Mouse (Mus musculus): ENCODE results near the gene Cct5.
A peak's percentile ranks its signal among the peaks of the same experiment; 100 is the strongest.

The Cct5 gene

DNA sequence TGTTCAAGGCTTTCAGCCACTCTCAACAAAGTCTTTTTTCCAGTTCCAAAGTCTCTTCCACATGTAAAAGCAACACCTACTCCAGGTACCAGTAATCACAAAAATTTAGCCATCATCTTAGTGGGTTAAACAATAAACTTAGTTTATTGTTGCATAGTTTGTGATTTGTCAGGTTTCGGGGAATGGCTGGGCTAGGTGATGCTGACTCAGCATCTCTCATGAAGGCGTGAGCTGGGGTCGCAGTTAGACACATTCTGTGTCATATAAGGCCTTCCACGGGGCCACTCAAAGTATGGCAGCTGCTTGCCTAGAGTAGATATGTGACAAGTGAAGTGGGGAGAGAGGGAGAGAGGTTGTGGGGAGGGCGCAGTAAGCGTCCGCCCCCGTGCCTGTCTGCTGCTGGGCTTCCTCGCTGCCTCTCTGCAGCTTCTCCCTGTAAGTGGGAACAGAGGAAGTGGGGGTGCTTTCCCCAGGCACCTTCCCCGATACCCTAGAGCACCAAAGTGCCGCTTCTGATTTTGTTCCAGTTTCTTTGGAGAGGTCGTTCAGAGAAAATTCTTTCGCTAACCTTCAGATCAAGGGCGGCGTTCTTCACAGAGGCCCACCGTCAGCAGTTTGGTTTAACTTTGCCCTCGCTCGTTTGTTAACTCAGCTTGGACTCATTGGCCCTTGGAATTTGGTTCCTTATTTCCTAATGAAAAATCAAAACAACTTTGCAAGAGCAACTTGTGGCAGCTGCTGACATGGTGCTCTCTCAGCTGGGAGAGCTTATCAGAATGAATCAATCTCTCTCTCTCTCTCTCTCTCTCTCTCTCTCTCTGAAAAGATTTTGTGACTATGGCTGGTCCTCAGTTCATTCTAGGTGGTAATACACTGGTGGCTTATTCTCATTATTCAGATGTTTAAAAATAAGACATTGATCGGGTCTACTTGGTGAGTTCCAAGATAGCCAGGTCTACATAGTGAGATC is 37.7 kb downstream of the Cct5 start:
- peak; percentile 73 for DNase-seq

DNA sequence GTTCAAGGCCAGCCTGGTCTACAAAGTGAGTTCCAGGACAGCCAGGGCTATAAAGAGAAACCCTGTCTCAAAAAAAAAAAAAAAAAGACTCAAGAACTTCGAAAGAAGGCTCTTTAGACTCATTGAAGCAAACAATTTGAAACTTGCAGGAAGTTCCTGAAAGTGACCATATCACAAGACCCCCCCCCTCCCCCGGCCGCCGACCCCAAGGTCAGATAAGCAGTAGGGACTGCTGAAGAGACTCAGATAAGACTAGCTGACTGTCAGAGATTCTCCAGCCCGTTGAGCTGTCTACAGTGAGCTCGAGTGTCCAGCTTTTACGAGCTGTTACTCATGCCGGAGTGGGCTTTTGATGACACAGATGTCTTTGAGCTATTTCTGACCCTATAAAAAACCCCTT is 38.8 kb downstream of the Cct5 start:
- no peak for DNase-seq

DNA sequence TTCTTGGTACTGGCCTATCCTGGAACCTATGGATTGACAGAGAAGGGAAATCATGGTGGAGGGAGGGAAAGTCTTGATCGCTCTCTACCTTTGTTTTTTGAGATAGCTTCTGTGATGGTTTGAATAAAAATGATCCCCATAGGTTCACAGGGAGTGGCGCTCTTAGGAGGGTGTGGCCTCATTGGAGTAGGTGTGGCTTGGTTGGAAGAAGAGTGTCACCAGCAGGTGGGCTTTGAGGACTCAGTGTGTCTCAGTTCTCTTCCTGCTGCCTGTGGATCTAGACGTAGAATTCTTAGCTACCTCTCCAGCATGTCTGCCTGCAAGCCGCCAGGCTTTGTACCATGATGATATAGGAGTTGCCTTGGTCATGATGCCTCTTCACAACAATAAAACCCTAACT is 39.6 kb downstream of the Cct5 start:
- DNase-seq, result no peak

DNA sequence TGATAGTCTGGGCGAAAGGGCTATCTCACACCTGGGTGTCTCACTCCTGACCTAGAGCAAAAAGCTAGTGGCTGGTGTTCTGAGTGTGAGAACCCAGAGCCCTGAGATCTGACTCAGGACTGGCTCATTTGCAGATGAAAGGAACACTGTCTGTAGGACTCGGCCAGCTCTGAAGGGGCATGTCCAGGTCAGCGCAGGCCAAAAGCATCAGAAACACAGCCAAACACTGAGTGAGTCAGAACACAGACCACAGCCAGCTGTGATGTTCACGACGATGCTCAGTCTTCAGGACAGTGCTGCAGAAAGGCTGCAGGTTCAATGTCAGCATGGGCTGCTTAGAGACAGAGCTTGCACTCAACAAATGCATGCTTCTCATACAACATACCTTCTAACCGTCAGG is 40.2 kb downstream of the Cct5 start:
- no peak for DNase-seq

DNA sequence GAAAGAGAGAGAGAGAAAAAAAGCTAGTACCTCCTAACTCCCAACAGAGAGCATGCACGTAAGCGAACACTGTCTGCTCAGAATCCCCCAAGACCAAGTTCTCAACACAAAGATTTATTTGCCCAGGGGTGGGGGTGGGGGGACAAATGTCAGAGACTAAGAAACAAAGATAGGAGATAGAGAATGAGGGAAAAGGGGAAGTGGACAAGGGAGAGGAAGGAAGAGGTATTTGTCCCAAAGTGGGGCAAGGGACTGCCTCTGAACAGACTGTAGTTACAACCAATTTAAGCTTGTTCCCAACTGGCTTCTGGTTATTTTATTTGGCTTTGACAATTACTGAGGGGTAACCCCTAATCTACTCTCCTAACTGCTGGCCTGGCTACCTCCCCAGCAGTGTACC is 46.7 kb downstream of the Cct5 start:
- DNase-seq, result no peak

DNA sequence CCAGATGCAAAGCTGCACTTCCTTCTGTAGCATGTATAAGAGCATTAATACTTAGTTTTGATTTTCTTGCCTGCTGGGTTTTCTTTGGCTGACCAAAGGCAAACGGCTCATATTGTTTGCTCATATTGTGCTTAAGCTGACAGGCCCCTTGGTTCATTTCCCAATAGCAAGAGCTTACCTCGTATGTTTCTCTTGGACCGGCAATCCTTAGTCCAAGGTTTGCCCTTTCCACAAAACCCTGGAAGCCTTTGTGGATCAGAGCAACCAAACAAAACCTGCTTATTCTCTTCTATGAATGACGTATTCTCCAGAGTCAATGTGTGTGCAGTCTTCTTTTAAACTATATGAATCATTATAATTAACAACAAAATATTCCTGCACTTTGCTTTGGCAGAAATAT is 51.2 kb downstream of the Cct5 start:
- DNase-seq, result no peak

DNA sequence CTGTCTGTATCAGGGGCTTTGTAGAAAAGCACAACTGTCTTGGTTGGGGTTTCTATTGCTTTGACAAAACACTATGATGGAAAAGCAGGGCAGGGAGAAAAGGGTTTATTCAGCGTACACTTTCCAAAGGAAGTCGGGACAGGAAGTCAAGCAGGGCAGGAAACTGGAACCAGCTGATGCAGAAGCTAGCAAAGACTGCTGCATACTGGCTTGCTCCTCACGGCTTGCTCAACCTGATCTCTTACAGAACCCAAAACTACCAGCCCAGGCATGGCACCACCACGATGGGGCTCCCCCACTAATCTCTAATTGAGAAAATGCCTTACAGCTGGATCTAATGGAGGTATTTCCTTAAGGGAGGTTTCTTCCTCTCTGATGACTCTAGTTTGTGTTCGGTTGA is 54.2 kb downstream of the Cct5 start:
- DNase-seq, result no peak

DNA sequence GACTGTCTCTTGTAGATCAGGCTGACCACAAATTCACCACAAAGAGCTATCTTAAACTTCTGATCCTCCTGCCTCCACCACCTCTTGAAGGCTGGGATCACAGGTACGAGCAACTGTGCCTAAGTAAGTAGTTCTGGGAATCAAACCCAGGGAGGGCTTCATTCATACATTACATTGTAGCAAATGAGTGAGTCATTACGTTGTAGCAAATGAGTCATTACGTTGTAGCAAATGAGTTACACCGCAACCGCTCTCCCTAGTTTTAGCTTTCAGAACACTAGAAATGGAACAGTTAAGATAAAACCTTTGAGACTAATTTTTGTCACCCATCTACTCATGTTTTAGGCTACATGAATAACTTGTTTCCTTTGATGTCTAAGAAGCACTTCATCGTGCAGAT is 55.3 kb downstream of the Cct5 start:
- DNase-seq, result no peak

DNA sequence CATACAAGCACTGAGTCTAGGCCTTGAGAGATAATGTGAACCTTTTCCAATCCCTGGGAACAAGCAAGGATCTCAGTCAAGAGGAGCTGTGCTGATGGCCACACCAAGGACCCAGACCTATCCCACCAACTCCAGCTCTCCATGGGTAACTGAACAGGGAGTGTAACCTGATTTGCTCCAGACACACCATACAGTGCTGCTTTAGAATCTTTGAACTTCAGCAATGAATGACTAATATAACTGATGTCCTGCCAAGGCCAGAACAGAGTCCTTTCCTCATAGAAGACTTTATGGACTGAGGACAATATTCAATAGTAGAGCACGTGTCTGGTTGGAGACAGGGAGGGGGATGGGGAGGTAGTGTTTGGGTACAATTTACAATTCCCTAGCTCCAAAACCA is 56.5 kb downstream of the Cct5 start:
- no peak for DNase-seq

DNA sequence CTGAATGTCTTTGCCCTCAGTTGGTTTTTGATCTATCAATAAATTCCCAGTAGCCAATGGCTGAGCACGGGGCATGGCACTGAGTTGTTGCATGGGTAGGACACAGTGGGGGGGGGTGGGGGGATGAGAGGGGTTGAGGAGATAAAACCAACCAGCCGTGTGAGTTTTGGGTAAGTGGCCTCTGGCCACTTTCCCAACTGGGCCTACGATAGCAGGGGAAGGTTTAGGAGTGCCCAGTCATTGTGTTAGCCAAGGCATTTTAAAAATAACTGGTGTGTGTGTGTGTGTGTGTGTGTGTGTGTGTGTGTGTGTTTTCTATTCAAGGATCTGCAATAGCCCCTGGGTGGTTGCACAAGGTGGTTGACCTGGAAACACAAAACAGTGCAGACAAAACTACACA is 58.4 kb downstream of the Cct5 start:
- no peak for DNase-seq

DNA sequence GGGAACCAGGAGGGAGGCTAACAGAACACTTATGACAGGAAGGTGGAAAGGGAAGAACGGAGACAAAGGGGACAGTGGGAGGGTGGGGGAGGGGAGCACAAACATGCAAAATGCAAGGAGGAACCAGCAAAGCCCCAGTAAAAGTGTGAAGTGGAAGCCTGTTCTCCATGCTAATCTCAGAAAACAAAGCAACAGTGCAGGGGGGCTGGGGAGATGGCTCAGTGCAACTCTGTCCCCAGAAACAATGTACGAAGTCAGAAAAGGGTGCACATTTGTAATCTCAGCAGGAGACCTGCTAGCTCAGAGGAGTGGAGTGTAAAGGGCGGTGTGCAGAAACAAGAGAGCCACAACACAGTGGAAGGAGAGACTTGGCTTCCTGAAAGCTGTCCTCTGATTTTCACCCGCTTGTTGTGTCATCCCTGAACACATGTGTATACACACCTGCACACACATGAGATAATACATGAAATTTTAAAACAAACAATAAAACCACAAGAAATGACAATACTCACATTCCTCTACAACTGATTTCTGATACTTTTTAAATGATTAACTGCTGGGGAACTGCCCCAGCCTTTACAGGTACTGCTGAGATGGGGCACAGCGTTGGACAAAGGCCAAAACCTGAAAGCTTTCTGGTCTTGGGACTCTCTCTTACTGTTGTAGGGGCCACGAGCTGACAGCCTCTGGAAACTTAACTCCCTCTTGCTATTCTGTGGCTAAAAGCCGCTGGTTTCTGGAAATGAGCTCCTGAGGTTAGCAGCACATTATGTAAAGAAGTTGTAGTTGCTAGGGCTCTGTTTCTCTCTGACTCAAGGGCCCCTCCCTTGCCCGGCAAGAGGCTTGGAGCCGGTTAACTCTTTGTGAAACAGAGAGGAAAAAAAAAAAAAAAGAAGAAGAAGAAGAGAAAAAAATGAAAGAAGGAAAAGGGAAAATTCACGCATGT is 59.3 kb downstream of the Cct5 start:
- peak; percentile 63 for DNase-seq

Measured in kidney, postnatal 10 days (tissue).